ENCODE assay signal across 8 mouse cellular contexts in genomic region chr4:83383899-83384490, GRCm38 (mm10). TPM values are rescaled to one million over a fixed set of nuclear protein-coding genes. Genes with fewer than 3 reads are reported as not detected.
DNase-seq lines count a peak whose midpoint lies in the region; ATAC-seq and TF ChIP-seq lines count a peak whose summit lies in the region.

No protein-coding gene starts in this region.

- no peak overlapping the region for H3K9ac ChIP-seq in hindbrain, postnatal 0 days (replicated peaks; ENCODE audit: low read length)
- no peak overlapping the region for H3K9ac ChIP-seq in hindbrain, embryonic 13.5 days

- no peak for TF ChIP-seq POLR2A in lung, adult 2 months (IDR thresholded peaks at IDR 0.05; ENCODE audit: borderline replicate concordance, extremely low read depth, low read depth, low read length)

- 41% methylated on average over 6 of the region's 6 CpGs for WGBS in hindbrain, postnatal 0 days
- 48% methylated on average over 6 of the region's 6 CpGs for WGBS in hindbrain, embryonic 13.5 days
- WGBS in lung, adult 2 months, result 55% methylated on average over 6 of the region's 6 CpGs
- 62% methylated on average over 6 of the region's 6 CpGs for WGBS in limb, embryonic 10.5 days

- H3K4me2 ChIP-seq in hindbrain, postnatal 0 days (ENCODE audit: low read depth, low read length), result no peak overlapping the region
- H3K4me2 ChIP-seq in hindbrain, embryonic 13.5 days, result no peak overlapping the region

- no peaks in the 10 kb centered on the region for H3K9me3 ChIP-seq in hindbrain, postnatal 0 days (ENCODE audit: low read length)
- H3K9me3 ChIP-seq in hindbrain, embryonic 13.5 days, result peaks cover 5% of the 10 kb centered on the region; the same call in 1 of the 2 replicates
- no peaks in the 10 kb centered on the region for H3K9me3 ChIP-seq in limb, embryonic 10.5 days (replicated peaks)

- TF ChIP-seq CTCF in hindbrain, postnatal 0 days (IDR thresholded peaks at IDR 0.05; ENCODE audit: low read depth), result peak; percentile 27; the same call in 1 of the 2 replicates
- 0 out of 2 replicates have a peak, but pooled peaks have one; percentile 13 for TF ChIP-seq CTCF in lung, adult 2 months (IDR thresholded peaks at IDR 0.05; ENCODE audit: insufficient read depth, low read length)

- H3K36me3 ChIP-seq in hindbrain, postnatal 0 days (ENCODE audit: insufficient read depth, low read length), result no peaks in the 10 kb centered on the region
- H3K36me3 ChIP-seq in hindbrain, embryonic 13.5 days, result no peaks in the 10 kb centered on the region
- no peaks in the 10 kb centered on the region for H3K36me3 ChIP-seq in limb, embryonic 10.5 days

- DNase-seq in hindbrain, postnatal 0 days (ENCODE audit: low spot score), result peak; percentile 47
- DNase-seq in adrenal gland, postnatal 14 days, result peak; percentile 41
- DNase-seq in forelimb bud, embryonic 11.5 days (ENCODE audit: low read depth, low spot score), result peak; percentile 7
- DNase-seq in lung, adult 2 months, result peak; percentile 23
- DNase-seq in thymus, postnatal 14 days, result peak; percentile 60
- no peak for DNase-seq in limb, embryonic 10.5 days (ENCODE audit: low spot score)

- H3K4me1 ChIP-seq in hindbrain, postnatal 0 days (ENCODE audit: insufficient read depth, low read length), result no peaks in the 10 kb centered on the region
- no peaks in the 10 kb centered on the region for H3K4me1 ChIP-seq in hindbrain, embryonic 13.5 days (replicated peaks)
- no peaks in the 10 kb centered on the region for H3K4me1 ChIP-seq in lung, adult 2 months (ENCODE audit: control insufficient read depth, insufficient read depth, low read length)
- no peaks in the 10 kb centered on the region for H3K4me1 ChIP-seq in limb, embryonic 10.5 days

- ATAC-seq in hindbrain, postnatal 0 days, result no peak
- ATAC-seq in hindbrain, embryonic 13.5 days (ENCODE audit: low FRiP score), result no peak
- peak; percentile 49 for ATAC-seq in CD4-positive, CD25-positive, alpha-beta regulatory T cell, adult 4 months

- no peaks in the 10 kb centered on the region for H3K27me3 ChIP-seq in hindbrain, postnatal 0 days (ENCODE audit: insufficient read depth, low read length)
- no peaks in the 10 kb centered on the region for H3K27me3 ChIP-seq in hindbrain, embryonic 13.5 days
- no peaks in the 10 kb centered on the region for H3K27me3 ChIP-seq in limb, embryonic 10.5 days (ENCODE audit: low read depth, poor library complexity, severe bottlenecking)

- no peak overlapping the region for H3K4me3 ChIP-seq in hindbrain, postnatal 0 days (ENCODE audit: low read length)
- no peak overlapping the region for H3K4me3 ChIP-seq in hindbrain, embryonic 13.5 days
- no peak overlapping the region for H3K4me3 ChIP-seq in lung, adult 2 months (replicated peaks; ENCODE audit: extremely low read depth, low read depth, low read length)
- H3K4me3 ChIP-seq in limb, embryonic 10.5 days, result no peak overlapping the region

- no peak overlapping the region for H3K27ac ChIP-seq in hindbrain, postnatal 0 days
- H3K27ac ChIP-seq in hindbrain, embryonic 13.5 days, result no peak overlapping the region
- H3K27ac ChIP-seq in limb, embryonic 10.5 days, result no peak overlapping the region

RNA-seq across cellular contexts. Expression of gene Snapc3, which starts 33.5 kb away (rescaled TPM):
- total RNA-seq in hindbrain, postnatal 0 days (2014; rRNA removed), result 20.1 and 42.8 TPM in 2 replicates
- 30.6 and 34.1 TPM in 2 replicates for polyA plus RNA-seq in hindbrain, postnatal 0 days (2015; fragmentation: Nextera tagmentation; extraction: Ambion mirVana)
- polyA plus RNA-seq in hindbrain, embryonic 13.5 days (2015; fragmentation: Nextera tagmentation; extraction: Ambion mirVana), result 79.6 and 82.8 TPM in 2 replicates
- 10 to 100 TPM; 39.8 to 48.2 TPM for polyA plus RNA-seq in CD4-positive, CD25-positive, alpha-beta regulatory T cell, adult 4 months (2017; shearing (Covaris generic))
- total RNA-seq in adrenal gland, postnatal 14 days (2021), result 23.5 and 24.5 TPM in 2 replicates
- polyA plus RNA-seq in lung, adult 2 months (2012; rRNA removed), result 15.0 and 18.9 TPM in 2 replicates
- 53.4 and 56.5 TPM in 2 replicates for polyA plus RNA-seq in limb, embryonic 10.5 days (2016; fragmentation: Nextera tagmentation; extraction: Ambion mirVana)

RNA-seq across cellular contexts. Expression of gene Ttc39b, which starts 59.9 kb away (rescaled TPM):
- 15.2 and 16.0 TPM in 2 replicates for total RNA-seq in hindbrain, postnatal 0 days (2014; rRNA removed)
- 8.2 and 8.6 TPM in 2 replicates for polyA plus RNA-seq in hindbrain, postnatal 0 days (2015; fragmentation: Nextera tagmentation; extraction: Ambion mirVana)
- polyA plus RNA-seq in hindbrain, embryonic 13.5 days (2015; fragmentation: Nextera tagmentation; extraction: Ambion mirVana), result 5.3 and 5.5 TPM in 2 replicates
- 100 to 1,000 TPM in 1 of 2 experiments, 10 to 100 TPM in 1; 90.9 to 104 TPM for polyA plus RNA-seq in CD4-positive, CD25-positive, alpha-beta regulatory T cell, adult 4 months (2017; shearing (Covaris generic))
- 18.7 and 19.1 TPM in 2 replicates for total RNA-seq in adrenal gland, postnatal 14 days (2021)
- polyA plus RNA-seq in lung, adult 2 months (2012; rRNA removed), result 4.0 and 7.1 TPM in 2 replicates
- 1.4 and 2.1 TPM in 2 replicates for polyA plus RNA-seq in limb, embryonic 10.5 days (2016; fragmentation: Nextera tagmentation; extraction: Ambion mirVana)
